Mouse (Mus musculus): ENCODE measurements around the gene Lars2.
A peak's percentile ranks its signal among the peaks of the same experiment; 100 is the strongest.
"Not testable (repeated sequence)": the region's sequence is repeated elsewhere in the genome, so short reads cannot be mapped to it uniquely, and the experiment has no call there.

Gene Lars2

GRCm38 (mm10) chr9:123366708-123367385 lies at the start of gene Lars2:
Gene Lars2, plus strand, starts transcription at chr9:123366927.
- DNase-seq (ENCODE audit: low spot score) = peak; percentile 96

GRCm38 (mm10) chr9:123326106-123326505 lies 40.6 kb upstream of the Lars2 start:
- DNase-seq (ENCODE audit: low spot score) = no peak

DNA sequence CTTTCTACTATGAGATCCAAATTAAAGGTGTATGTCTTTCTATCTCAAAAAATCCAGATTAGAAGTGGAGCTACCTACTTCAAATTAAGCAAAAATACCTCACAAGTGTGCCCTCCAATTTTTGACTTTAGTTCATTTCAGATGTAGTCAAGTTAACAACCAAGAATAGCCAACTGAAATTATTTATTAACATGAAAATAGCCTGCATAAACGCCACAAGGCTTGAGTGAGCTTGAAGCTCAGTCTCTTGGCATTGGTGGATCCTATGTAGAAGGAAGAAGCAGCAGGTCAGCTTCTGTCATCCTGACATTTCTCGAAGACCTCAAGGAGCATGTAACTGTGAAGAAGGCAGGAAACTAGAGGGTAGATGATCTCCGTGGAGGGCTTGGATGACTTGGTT lies 38.4 kb upstream of the Lars2 start:
- no peak for DNase-seq (ENCODE audit: low spot score)

DNA sequence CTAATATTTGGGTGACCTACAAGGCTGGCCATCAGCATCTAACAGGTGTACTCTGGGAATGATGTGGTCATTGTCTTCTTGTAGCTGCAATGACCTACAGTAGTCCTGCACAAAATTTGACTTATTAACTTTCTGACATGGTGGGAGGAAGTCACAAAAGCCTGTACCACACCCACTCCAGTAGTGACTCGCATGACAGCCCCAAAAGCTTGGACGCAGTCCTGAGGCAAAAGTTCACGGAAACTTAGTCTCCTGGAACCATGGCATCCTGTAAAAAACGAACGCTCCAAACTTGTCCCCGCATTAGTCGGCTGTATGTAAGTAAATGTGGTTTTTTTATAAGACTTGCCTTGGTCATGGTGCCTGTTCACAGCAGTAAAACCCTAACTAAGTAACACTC lies 36.9 kb upstream of the Lars2 start:
- DNase-seq (ENCODE audit: low spot score) = no peak

- DNase-seq (ENCODE audit: low spot score) = not testable (repeated sequence)
Observed at GRCm38 (mm10) chr9:123330271-123330670, 36.5 kb upstream of the Lars2 start.

DNA sequence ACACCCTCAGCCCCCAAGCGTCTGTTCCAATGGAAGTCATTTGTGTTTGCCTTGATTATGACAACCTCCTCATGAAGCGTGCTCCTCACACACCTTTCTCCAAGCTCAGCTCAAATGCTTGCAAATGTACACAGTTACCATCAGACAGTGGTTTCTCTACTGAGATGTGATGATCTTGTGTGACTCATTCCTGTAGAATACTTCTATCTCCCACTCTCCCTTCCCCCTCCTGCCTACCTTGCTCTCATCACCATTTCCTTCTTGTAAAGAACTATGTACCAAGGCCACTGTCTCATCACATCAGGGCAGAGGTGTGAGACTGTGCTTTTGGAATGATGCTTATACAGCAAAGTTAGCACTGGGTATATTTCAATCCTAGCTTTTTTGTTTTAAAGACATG lies 33.2 kb upstream of the Lars2 start:
- DNase-seq (ENCODE audit: low spot score) = no peak

- DNase-seq (ENCODE audit: low spot score) = no peak
Observed at GRCm38 (mm10) chr9:123335044-123335670, 31.6 kb upstream of the Lars2 start.

DNA sequence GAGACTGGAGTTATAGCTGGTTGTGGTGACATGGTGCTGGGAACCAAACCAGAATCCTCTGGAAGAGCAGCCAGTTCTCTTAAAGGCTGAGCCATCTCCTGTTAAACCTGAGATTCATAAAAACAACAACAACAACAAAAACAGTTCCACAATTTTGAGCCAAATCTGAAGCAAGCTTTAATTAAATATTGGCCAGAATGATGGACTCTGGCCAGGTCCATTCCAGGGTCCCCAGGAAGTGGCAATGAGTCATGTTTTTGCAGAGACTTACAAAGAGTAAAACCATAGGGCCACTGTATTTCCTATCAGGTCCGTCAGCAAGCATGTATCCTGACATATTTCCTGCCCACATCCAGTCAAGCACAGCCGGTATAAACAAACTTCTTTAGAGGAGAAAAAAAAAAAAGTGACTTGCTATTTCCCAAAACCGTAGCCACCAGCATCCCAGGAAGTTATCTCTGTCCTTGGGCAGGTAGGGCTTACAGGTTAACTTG lies 27.0 kb upstream of the Lars2 start:
- no peak for DNase-seq (ENCODE audit: low spot score)

DNA sequence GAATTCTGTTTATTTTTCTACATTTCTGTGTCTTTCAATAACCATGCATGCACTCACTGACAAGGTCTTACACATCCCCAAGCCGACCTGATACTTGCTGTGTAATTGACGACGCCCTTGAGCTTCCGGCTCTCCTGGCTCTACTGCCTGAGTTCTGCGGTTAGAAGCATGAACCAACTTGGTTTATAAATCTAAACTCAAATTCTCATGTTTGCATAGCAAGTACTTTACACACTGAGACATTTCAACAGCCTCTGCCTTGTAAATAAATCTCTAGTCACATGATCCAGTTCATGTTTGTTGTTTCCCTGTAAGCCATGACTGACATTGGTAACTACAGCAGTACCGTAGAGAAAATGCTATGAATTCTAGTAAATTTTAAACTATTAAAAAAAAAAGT lies 25.5 kb upstream of the Lars2 start:
- DNase-seq (ENCODE audit: low spot score) = no peak

DNA sequence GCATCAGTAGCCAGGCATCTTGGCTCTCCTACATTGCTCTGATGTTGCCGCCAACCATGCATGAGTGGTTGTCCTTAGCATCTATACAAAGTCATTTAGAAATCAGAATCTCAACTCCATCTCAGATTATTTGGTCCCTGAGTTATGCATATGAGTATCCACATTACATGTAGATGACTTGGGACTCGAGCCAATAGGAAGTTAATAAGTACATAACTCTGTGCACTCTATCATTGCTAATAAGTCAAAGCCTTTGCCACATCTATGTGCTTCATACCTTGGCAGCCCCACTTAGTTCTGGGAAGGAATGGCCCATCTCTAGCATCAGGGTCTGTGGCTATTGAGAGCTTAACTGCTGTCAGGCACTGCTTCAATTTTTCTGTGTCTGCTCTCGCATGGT lies 23.7 kb upstream of the Lars2 start:
- DNase-seq (ENCODE audit: low spot score) = no peak

DNA sequence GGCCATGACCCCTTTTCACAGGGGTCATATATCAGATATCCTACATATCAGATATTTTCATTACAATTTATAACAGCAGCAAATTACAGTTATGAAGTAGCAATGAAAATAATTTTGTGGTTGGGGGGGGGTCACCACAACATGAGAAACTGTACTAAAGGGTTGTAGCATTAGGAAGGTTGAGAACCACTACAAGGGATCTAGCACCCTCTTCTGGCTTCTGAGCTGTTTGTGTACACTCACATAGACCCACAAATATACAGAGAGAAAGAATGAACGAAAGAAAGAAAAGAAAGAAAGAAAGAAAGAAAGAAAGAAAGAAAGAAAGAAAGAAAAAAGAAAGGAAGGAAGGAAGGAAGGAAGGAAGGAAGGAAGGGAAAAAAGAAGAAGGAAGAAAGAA lies 17.4 kb upstream of the Lars2 start:
- not testable (repeated sequence) for DNase-seq (ENCODE audit: low spot score)

DNA sequence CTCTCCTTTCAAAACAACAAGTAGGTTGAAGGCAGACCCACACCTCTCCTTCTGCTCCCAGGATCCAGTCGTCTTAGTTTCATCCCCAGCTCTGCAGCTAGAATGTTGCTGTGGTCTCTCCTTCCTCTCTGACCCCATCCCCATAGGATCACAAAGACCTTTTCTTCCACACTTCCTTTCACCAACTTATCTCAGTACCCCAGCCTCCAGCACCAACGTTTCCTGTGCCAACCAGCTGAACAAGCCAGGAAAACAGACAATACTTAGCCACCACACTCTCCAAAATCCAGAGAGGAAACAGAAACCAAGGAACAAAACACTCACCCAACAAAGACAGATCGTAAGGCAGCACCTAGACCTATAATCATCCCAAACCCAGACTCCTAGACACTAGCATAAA lies 6.7 kb upstream of the Lars2 start:
- no peak for DNase-seq (ENCODE audit: low spot score)

DNA sequence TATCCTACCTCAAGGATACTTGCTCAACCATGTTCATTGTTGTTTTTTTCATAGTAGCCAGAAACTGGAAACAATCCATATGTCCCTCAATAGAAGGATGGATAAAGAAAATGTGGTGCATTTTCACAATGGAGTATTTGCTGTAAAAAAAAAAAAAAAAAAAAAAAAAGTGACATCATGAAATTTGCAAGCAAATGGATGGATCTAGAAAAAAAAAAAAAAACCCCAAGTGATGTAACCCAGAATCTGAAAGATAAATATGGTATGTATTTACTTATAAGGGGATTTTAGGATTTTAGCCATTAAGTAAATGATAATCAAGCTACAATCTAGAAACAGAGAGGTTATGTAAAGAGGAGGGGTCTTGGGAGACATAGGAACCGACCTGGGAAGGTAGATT lies 1.4 kb upstream of the Lars2 start:
- no peak for DNase-seq (ENCODE audit: low spot score)

- DNase-seq (ENCODE audit: low spot score) = no peak
Observed at GRCm38 (mm10) chr9:123365942-123366707, 602 bp upstream of the Lars2 start.

DNA sequence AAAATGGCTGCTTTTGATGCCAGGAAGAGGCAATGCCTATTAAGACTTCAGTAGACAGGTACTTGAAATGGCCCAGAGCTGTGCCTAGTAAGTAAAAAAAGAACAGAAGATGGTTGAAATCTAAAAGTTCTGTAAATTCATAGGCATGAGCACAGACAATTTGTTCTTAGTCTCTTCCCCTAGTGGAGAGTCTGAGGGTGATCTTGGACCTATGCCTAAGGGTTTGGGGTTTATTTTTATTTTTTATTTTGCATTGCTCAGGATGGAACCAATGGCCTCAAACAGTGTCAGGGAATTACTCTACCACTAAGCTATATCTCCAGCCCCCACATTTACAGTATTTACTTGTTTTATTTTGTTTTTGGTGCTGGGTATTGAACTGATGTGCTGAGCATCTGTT lies 909 bp downstream of the Lars2 start:
- peak; percentile 40 for DNase-seq (ENCODE audit: low spot score)

- DNase-seq (ENCODE audit: low spot score) = no peak
Observed at GRCm38 (mm10) chr9:123382399-123382798, 15.7 kb downstream of the Lars2 start.

- DNase-seq (ENCODE audit: low spot score) = no peak
Observed at GRCm38 (mm10) chr9:123384696-123385095, 18.0 kb downstream of the Lars2 start.

DNA sequence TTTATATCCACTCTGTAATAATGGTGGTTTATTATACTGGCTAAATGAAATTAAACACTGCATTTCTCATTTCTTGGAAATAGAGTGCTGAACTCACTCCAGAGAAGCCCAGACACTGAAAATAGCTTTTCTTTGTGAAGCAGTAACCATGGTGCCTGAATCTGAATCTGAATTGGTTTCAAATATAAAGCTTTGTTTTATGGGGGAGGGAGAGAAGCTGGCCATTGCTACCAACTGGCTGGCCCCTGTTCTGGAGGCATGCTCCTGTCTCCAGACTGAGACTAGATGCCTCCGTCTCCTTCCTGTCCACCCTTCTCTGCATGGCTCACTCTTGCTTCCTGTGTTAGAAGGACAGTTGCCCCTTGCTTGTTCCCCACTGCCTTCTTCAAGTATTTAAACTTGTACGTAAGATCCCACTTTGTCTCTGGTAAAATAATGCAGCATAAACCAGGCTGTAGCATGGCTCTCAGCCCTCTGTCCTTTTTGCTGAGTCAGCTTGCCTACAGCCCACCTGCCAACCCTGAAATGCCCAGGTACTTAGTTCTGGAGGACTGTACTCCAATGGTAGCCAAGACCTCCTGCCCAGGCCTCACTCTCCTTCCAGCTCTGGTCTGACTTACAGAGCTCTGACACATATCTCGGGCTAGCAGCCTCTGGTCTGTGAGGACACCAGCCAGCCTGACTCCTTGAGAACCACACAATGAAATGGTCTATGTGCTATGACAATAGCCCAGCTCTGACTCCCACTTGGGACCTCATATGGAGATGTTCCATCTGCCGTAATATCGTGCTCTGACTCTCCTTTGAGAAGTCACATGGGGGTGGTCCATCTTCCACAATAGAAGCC lies 18.8 kb downstream of the Lars2 start:
- DNase-seq (ENCODE audit: low spot score) = no peak

- no peak for DNase-seq (ENCODE audit: low spot score)
Observed at GRCm38 (mm10) chr9:123386347-123386746, 19.6 kb downstream of the Lars2 start.

- not testable (repeated sequence) for DNase-seq (ENCODE audit: low spot score)
Observed at GRCm38 (mm10) chr9:123388087-123389007, 21.6 kb downstream of the Lars2 start.
